In the genomic region with DNA sequence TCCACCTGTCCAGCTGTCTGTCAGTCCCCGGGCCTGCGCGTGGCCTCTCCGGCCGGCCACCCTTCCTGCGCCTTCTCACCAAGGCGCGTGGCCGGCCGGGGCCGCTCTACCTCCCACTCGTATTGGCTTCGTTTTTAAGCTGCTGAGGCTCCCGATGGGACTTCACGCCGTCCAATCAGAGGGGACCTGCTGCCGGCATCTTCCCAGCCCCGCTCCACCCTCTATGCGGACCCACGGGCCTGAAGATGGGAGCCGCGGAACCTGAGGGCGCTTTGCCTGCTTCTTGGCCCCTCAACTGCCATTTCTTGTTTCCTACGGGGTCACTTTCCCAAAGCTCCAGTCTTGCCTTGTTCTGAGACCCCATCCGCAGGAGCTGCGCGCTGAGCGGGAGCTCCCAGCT, we compare ENCODE assay signal across 13 mouse cellular contexts. TPM values are rescaled to one million over a fixed set of nuclear protein-coding genes. Genes with fewer than 3 reads are reported as not detected.
DNase-seq lines count a peak whose midpoint lies in the region; ATAC-seq and TF ChIP-seq lines count a peak whose summit lies in the region.
"Had no signal": no experiment of that assay in that cellular context is flagged by ENCODE, and none has a peak within 500 bp of the region (broad histone marks: within the 10 kb centered on the region; RNA-seq: fewer than 3 reads in every experiment).

Bhlhe23 (minus strand) TSS at position 108 of the 400 bp plus-strand sequence.

- H3K36me3 ChIP-seq in kidney, embryonic 16.5 days (ENCODE audit: insufficient read depth, low read length), result no peaks in the 10 kb centered on the region
- no peaks in the 10 kb centered on the region for H3K36me3 ChIP-seq in embryonic facial prominence, embryonic 12.5 days
- no peaks in the 10 kb centered on the region for H3K36me3 ChIP-seq in hindbrain, embryonic 14.5 days (replicated peaks; ENCODE audit: control insufficient read depth, insufficient read depth)
- no peaks in the 10 kb centered on the region for H3K36me3 ChIP-seq in midbrain, postnatal 0 days (ENCODE audit: insufficient read depth, low read length)
- H3K36me3 ChIP-seq: G1E had no signal

- peak within 1 kb of the TSS; percentile 30 for H3K4me3 ChIP-seq in kidney, embryonic 16.5 days (ENCODE audit: low read length)
- H3K4me3 ChIP-seq in embryonic facial prominence, embryonic 12.5 days, result peak within 1 kb of the TSS; percentile 18
- H3K4me3 ChIP-seq in hindbrain, embryonic 14.5 days (replicated peaks; ENCODE audit: low read length), result peak within 1 kb of the TSS; percentile 32
- peak within 1 kb of the TSS; percentile 35 for H3K4me3 ChIP-seq in midbrain, postnatal 0 days (ENCODE audit: low read depth, low read length)
- H3K4me3 ChIP-seq: erythroblast, embryonic 14.5 days had no signal

- peak within 1 kb of the TSS; percentile 44 for H3K4me2 ChIP-seq in kidney, embryonic 16.5 days (replicated peaks; ENCODE audit: low read depth, low read length)
- H3K4me2 ChIP-seq in embryonic facial prominence, embryonic 12.5 days (replicated peaks), result peak within 1 kb of the TSS; percentile 40
- H3K4me2 ChIP-seq in hindbrain, embryonic 14.5 days (replicated peaks), result peak within 1 kb of the TSS; percentile 50
- H3K4me2 ChIP-seq in midbrain, postnatal 0 days (ENCODE audit: low read depth, low read length, poor library complexity, severe bottlenecking), result peak within 1 kb of the TSS; percentile 46

- DNase-seq in kidney, postnatal 25 days, result no peak
- DNase-seq in hindbrain, embryonic 14.5 days (ENCODE audit: low spot score), result no peak
- DNase-seq in midbrain, postnatal 0 days (ENCODE audit: low spot score), result no peak
- no peak for DNase-seq in layer of hippocampus, adult 18-20 months (ENCODE audit: low spot score in 2 of 2)
- DNase-seq in left cerebral cortex, adult 11 months (ENCODE audit: low spot score), result no peak
- DNase-seq in frontal cortex, postnatal 25 days (ENCODE audit: low spot score in 2 of 2), result no peak
- DNase-seq: kidney, postnatal 10 days; lung, postnatal 4 days; thymus, adult 2 months had no signal

- peaks cover 90% of the 10 kb centered on the region for H3K27me3 ChIP-seq in kidney, embryonic 16.5 days (ENCODE audit: insufficient read depth, low read length)
- peaks cover 85% of the 10 kb centered on the region for H3K27me3 ChIP-seq in embryonic facial prominence, embryonic 12.5 days
- H3K27me3 ChIP-seq in hindbrain, embryonic 14.5 days (ENCODE audit: control insufficient read depth, insufficient read depth, low read length), result peaks cover 86% of the 10 kb centered on the region
- peaks cover 63% of the 10 kb centered on the region for H3K27me3 ChIP-seq in midbrain, postnatal 0 days (ENCODE audit: insufficient read depth, low read length)

- WGBS in kidney, embryonic 16.5 days, result under 1% methylated on average over 28 of the region's 28 CpGs
- under 1% methylated on average over 28 of the region's 28 CpGs for WGBS in embryonic facial prominence, embryonic 12.5 days
- 2% methylated on average over 28 of the region's 28 CpGs for WGBS in hindbrain, embryonic 14.5 days
- 2% methylated on average over 28 of the region's 28 CpGs for WGBS in midbrain, postnatal 0 days

- H3K4me1 ChIP-seq in kidney, embryonic 16.5 days (ENCODE audit: insufficient read depth, low read length), result 0 out of 2 replicates have a peak, but pooled peaks cover 7% of the 10 kb centered on the region
- 0 out of 2 replicates have a peak, but pooled peaks cover 4% of the 10 kb centered on the region for H3K4me1 ChIP-seq in embryonic facial prominence, embryonic 12.5 days
- H3K4me1 ChIP-seq in hindbrain, embryonic 14.5 days (replicated peaks; ENCODE audit: control insufficient read depth, insufficient read depth, low read length), result peaks cover 11% of the 10 kb centered on the region; the same call in 1 of the 2 replicates
- no peaks in the 10 kb centered on the region for H3K4me1 ChIP-seq in midbrain, postnatal 0 days (ENCODE audit: insufficient read depth, low read length)

- no peak within 1 kb of the TSS for H3K9ac ChIP-seq in kidney, embryonic 16.5 days (replicated peaks; ENCODE audit: low read length)
- H3K9ac ChIP-seq in embryonic facial prominence, embryonic 12.5 days, result no peak within 1 kb of the TSS; the same call in 1 of the 2 replicates
- H3K9ac ChIP-seq in hindbrain, embryonic 14.5 days, result peak within 1 kb of the TSS; percentile 34
- H3K9ac ChIP-seq in midbrain, postnatal 0 days (replicated peaks; ENCODE audit: low read length, poor library complexity, severe bottlenecking), result peak within 1 kb of the TSS; percentile 39; the same call in 1 of the 2 replicates

- no peak for ATAC-seq in kidney, embryonic 16.5 days (ENCODE audit: low FRiP score, low TSS enrichment)
- ATAC-seq in embryonic facial prominence, embryonic 12.5 days (ENCODE audit: insufficient number of reproducible peaks, insufficient read depth, low FRiP score, low TSS enrichment), result no peak
- no peak for ATAC-seq in hindbrain, embryonic 14.5 days (ENCODE audit: low FRiP score)
- no peak for ATAC-seq in midbrain, postnatal 0 days (ENCODE audit: low FRiP score)

- H3K27ac ChIP-seq in kidney, embryonic 16.5 days (ENCODE audit: low read length), result no peak within 1 kb of the TSS
- H3K27ac ChIP-seq in embryonic facial prominence, embryonic 12.5 days, result no peak within 1 kb of the TSS
- H3K27ac ChIP-seq in hindbrain, embryonic 14.5 days, result no peak within 1 kb of the TSS
- H3K27ac ChIP-seq in midbrain, postnatal 0 days (ENCODE audit: low read depth, low read length), result no peak within 1 kb of the TSS

- H3K9me3 ChIP-seq in kidney, embryonic 16.5 days (ENCODE audit: low read length), result no peaks in the 10 kb centered on the region
- no peaks in the 10 kb centered on the region for H3K9me3 ChIP-seq in embryonic facial prominence, embryonic 12.5 days
- H3K9me3 ChIP-seq in hindbrain, embryonic 14.5 days (ENCODE audit: control insufficient read depth, low read length), result no peaks in the 10 kb centered on the region
- no peaks in the 10 kb centered on the region for H3K9me3 ChIP-seq in midbrain, postnatal 0 days (ENCODE audit: low read length)
- H3K9me3 ChIP-seq: G1E had no signal

- TF ChIP-seq CTCF in midbrain, postnatal 0 days (IDR thresholded peaks at IDR 0.05), result no peak

RNA-seq across cellular contexts. Expression of gene Bhlhe23, which starts in this region (rescaled TPM):
- polyA plus RNA-seq in kidney, embryonic 16.5 days (2015; fragmentation: Nextera tagmentation; extraction: Ambion mirVana), result not detected in 2 replicates
- polyA plus RNA-seq in embryonic facial prominence, embryonic 12.5 days (2016; fragmentation: Nextera tagmentation; extraction: Ambion mirVana), result 0.97 and 1.3 TPM in 2 replicates
- polyA plus RNA-seq in hindbrain, embryonic 14.5 days (2014; fragmentation: Nextera tagmentation; extraction: Ambion mirVana), result 0.36 and 1.3 TPM in 2 replicates
- 7.6 and 7.9 TPM in 2 replicates for total RNA-seq in midbrain, postnatal 0 days (2014; rRNA removed)
- 5.9 and 6.0 TPM in 2 replicates for polyA plus RNA-seq in midbrain, postnatal 0 days (2015; fragmentation: Nextera tagmentation; extraction: Ambion mirVana)
- total RNA-seq in layer of hippocampus, adult 18-20 months (2021), result not detected
- polyA plus RNA-seq: erythroblast, embryonic 14.5 days; G1E had no signal

Comparison
In these comparisons a context has a peak if more than half of its experiments do, and no peak if none do; other contexts are left out.
1. H3K9ac ChIP-seq: peak in hindbrain, embryonic 14.5 days (single experiment) and midbrain, postnatal 0 days (single experiment); none in kidney, embryonic 16.5 days (single experiment) and embryonic facial prominence, embryonic 12.5 days (single experiment).
2. Peak in every context shown above with its lines, with median percentiles within 50 percentile points of each other: H3K4me2 ChIP-seq and H3K4me3 ChIP-seq.